Mouse (Mus musculus) brown adipose tissue, adult 24 weeks (tissue): Measurements from ENCODE around the gene Mtrf1. TPM values are rescaled to one million over a fixed set of nuclear protein-coding genes. Genes with fewer than 3 reads are reported as not detected.

Experiments used
- H3K27ac ChIP-seq: fragments of 200-500 bp; replicated peaks from 2 replicates; pipeline ENCODE4 v1.5.1; 2012; ENCODE audit warnings: low read depth, mild to moderate bottlenecking, low read length
- H3K4me1 ChIP-seq: fragments of 200-500 bp; 2 replicates; pipeline ENCODE4 v1.6.1; 2012; ENCODE audit warnings: low read length, mixed read lengths; ENCODE audit not compliant: control insufficient read depth, insufficient read depth, insufficient read length
- H3K4me3 ChIP-seq: fragments of 200-500 bp; 2 replicates; pipeline ENCODE4 v1.5.1; 2012; ENCODE audit warnings: low read depth, mild to moderate bottlenecking, low read length, moderate library complexity; ENCODE audit not compliant: insufficient read depth
- polyA plus RNA-seq: library from polyadenylated mRNA; stranded (reverse); fragments of >200 nt; gene quantifications from 2 replicates; pipeline ENCODE4 v1.2.4, GENCODE M21; 2012; ENCODE audit not compliant: missing spikeins, insufficient read depth, insufficient read length

The Mtrf1 gene
- 11.9 and 17.8 TPM in 2 replicates for polyA plus RNA-seq

GRCm38 (mm10) chr14:79397321-79398122 lies at the start of gene Mtrf1:
Gene Mtrf1 (plus strand): TSS chr14:79397772.
- Histone ChIP-seq H3K4me1 (no peaks in the 10 kb centered on the region), H3K4me3 (peak within 1 kb of the TSS; percentile 99), H3K27ac (peak within 1 kb of the TSS; percentile 94)

DNA sequence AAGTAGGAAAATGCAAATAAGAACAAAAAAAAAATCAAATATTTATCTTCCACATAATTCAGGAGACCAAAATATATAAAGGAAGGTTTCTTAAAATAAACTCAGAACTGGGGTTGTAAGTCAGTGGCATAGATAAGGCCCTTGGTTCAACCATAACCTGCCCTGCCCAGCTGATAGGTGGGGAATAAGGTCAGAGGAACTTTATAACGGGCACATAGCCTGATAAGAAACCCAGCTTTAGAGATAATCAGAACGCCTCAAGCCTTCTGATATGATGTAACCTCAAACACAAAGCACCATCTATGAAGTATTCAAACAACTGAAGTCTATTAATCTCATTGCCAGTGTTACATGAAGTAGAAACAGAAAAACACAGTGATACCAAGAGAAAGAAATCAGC lies 39.5 kb upstream of the Mtrf1 start:
- no peaks in the 10 kb centered on the region for H3K4me1 ChIP-seq
- no peak overlapping the region for H3K27ac ChIP-seq

DNA sequence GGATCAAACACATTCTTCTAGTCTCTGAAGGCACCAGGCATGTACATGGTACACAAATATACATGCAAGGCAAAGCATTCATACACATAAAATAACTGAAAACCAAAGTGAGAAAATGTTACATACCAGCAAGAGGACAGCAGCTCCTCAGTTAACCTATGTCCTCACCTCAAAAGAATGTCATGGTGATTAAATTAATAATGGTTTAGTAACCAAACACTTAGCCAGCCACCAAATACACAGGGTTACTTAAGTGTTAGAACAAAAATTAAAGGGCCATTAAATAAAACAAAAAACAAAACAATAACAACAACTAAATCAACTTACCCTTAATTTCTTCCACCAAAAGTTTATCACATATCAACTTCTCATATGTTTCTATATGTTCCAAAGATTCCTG lies 20.5 kb upstream of the Mtrf1 start:
- Histone ChIP-seq H3K4me1 (no peaks in the 10 kb centered on the region), H3K27ac (no peak overlapping the region), H3K4me3 (no peak overlapping the region)

More for the DNA sequence above, 39.5 kb upstream of the Mtrf1 start:
- no peak overlapping the region for H3K4me3 ChIP-seq

DNA sequence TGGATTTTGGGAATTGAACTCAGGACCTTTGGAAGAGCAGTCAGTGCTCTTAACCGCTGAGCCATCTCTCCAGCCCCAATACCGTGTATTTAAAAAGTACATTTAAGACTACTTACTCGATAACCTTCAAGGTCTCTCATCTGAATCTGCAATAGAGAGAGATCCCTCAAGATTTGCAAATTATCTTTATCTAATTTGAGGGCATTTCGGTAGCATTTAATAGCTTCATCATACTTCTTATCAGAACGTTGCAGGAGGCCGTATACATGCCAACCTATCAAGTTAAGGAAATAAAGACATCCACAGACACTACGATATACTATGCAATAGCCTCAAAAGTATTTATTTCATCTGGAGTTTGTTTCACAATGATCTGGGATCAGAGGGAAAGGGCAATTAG lies 14.5 kb upstream of the Mtrf1 start:
- Histone ChIP-seq H3K4me3 (no peak overlapping the region), H3K4me1 (no peaks in the 10 kb centered on the region), H3K27ac (no peak overlapping the region)

GRCm38 (mm10) chr14:79388304-79388703 lies 9.3 kb upstream of the Mtrf1 start:
- Histone ChIP-seq H3K4me1 (no peaks in the 10 kb centered on the region; the same call in 1 of the 2 replicates), H3K27ac (no peak overlapping the region), H3K4me3 (no peak overlapping the region)

DNA sequence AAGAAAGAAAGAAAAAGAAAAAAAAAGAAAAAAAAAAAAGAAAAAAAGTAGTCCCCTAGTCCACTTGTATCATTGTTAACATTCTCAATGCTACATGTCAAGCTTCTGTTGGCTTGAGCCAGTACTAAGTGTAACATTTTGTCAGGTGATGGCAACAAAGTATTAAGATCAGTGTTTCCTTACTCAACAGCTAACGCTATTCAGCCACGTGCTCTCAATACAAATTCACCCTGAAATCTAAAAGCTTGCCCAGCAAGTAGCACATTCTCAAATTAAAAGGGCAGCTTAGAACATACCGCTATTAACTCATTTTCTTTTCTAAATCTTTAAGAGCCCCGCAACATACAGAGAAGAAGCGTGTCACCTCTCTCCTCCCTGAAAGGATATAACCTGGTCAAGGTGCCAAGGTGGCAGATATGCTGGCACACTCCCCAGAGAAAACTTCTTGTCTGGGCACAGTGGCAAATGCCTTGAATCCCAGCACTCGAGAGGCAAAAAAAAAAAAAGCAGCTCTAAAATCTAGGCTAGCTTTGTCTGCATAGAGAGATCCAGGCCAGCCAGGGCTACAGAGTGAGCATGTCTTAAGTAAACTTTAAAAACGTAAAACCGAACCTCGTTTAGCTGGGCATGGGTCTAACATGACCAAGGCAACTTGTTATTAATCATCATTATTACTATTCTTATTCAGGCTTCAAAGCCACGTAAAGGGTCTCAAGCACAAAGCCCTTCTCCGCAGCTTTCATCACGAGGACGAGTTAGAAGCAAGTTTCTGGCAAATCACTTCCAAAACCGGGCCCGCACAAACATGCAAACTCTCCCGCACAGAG lies 7.9 kb upstream of the Mtrf1 start:
- H3K4me3 ChIP-seq: peak overlapping the region; percentile 99
- H3K4me1 ChIP-seq: no peaks in the 10 kb centered on the region; the same call in 1 of the 2 replicates
- peak overlapping the region; percentile 99 for H3K27ac ChIP-seq

GRCm38 (mm10) chr14:79390265-79390926 lies 7.2 kb upstream of the Mtrf1 start, which contains the start of gene Naa16:
Gene Naa16 (minus strand): TSS chr14:79390778.
- Histone ChIP-seq H3K4me3 (peak within 1 kb of the TSS; percentile 99), H3K27ac (peak within 1 kb of the TSS; percentile 99), H3K4me1 (no peaks in the 10 kb centered on the region; the same call in 1 of the 2 replicates)

DNA sequence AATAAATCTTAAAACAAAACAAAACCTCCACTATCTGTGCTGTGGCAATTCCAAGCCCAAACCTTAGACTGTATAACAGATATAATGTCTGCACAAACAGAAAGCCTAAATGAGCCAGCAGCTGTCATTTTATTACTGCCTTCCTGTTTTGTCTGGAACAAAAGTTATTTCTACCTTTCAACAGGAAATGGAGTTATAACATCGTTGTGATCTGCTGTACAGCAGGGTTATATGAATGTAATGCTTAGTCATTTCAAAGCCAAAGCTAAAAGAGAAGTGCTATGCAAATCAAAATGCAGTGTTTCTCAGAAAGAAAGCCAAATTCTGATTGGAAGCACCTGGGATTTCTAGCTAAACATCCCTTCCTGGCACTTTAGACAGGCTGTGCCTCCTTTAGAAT lies 4.3 kb upstream of the Mtrf1 start:
- H3K4me3 ChIP-seq: no peak overlapping the region
- no peak overlapping the region for H3K27ac ChIP-seq
- H3K4me1 ChIP-seq: no peaks in the 10 kb centered on the region; the same call in 1 of the 2 replicates

DNA sequence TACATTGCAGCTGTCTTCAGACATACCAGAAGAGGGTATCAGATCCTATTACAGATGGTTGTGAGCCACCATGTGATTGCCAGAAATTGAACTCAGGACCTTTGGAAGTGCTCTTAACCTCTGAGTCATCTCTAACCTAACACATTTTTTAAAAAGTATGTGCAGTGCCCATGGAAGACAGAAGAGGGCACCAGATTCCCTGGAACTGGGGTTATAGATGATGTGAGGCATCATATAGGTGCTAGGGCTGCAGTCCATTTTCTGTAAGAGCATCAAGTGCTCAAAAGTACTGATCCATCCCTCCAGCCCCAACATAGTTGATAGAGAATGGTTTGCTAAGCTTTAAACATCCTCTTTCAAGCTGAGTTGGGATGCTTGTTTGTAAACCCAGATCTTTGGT lies 3.0 kb upstream of the Mtrf1 start:
- no peak overlapping the region for H3K4me3 ChIP-seq
- H3K27ac ChIP-seq: no peak overlapping the region
- H3K4me1 ChIP-seq: no peaks in the 10 kb centered on the region

- Histone ChIP-seq H3K4me3 (no peak overlapping the region), H3K27ac (no peak overlapping the region), H3K4me1 (no peaks in the 10 kb centered on the region)
Measured at GRCm38 (mm10) chr14:79407641-79408040, 10.1 kb downstream of the Mtrf1 start.

DNA sequence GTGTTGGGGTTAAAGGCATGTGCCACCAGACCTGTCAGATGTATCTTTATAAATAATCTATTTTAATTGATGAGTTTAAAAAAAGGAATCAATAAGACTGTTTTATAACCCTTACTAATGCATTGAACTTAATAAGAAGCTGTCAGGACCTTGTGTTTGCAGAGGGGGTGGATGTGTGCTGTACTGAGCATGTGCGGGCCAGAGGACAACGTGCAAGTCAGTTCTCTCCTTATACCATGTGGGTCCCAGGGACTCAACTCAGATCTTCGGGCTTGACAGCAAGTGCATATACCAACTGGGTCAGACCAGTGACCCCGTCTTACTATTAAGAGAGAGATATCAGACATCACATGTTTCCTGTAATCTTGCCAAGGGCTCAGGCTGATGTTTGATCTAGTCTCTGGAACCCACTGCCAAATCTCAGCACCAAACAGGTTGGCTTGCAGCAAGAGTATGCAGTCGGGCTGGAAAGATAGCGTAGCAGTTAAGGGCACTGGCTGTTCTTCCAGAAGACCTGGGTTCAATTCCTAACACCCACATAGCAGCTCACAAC lies 11.8 kb downstream of the Mtrf1 start:
- H3K4me1 ChIP-seq: no peaks in the 10 kb centered on the region
- no peak overlapping the region for H3K4me3 ChIP-seq
- H3K27ac ChIP-seq: no peak overlapping the region

GRCm38 (mm10) chr14:79410662-79411061 lies 13.1 kb downstream of the Mtrf1 start:
- Histone ChIP-seq H3K4me1 (no peaks in the 10 kb centered on the region), H3K27ac (no peak overlapping the region), H3K4me3 (no peak overlapping the region)

- Histone ChIP-seq H3K27ac (no peak overlapping the region), H3K4me1 (no peaks in the 10 kb centered on the region), H3K4me3 (no peak overlapping the region)
Measured at GRCm38 (mm10) chr14:79413121-79413520, 15.5 kb downstream of the Mtrf1 start.

DNA sequence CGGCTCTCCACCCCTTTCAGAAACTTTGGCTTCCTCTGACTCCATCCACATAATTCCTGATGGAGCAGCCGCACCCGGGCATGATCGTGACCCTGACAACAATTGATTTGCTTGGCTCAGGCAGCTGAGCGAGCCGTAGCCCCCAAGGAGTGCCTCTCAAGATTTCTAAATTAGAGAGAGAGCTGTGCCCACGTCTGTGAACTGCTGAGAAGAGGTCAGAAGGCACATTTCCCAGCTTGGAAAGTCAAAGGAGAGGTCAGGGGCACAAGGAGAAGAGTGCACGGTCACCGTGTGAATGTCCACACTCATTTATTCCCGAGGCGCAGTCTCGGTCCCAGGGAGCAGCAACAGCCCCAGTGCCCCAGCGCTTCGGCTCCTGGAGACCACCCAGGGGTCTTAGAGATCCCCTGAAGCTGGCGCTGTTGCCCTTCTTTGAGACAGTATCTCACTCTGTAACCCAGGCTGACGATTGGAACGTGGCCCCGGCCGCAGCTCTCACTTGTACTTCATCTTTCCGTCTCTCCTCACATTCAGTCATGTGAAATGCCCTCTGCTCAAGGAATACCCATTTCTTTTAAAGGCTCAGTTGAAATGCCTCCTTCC lies 22.6 kb downstream of the Mtrf1 start:
- Histone ChIP-seq H3K4me3 (no peak overlapping the region), H3K4me1 (no peaks in the 10 kb centered on the region), H3K27ac (no peak overlapping the region)
